Mouse (Mus musculus) erythroblast, embryonic 14.5 days (primary cell): ENCODE results near the gene Rps12-ps3.

Experiments
- GATA1 ChIP-seq: IDR thresholded peaks from 2 replicates; pipeline ENCODE4 v1.6.1; 2012; ENCODE audit warnings: low read length, inconsistent platforms, mixed read lengths
- TAL1 ChIP-seq: IDR thresholded peaks from 3 replicates; pipeline ENCODE4 v1.6.1; 2012; ENCODE audit warnings: low read length, inconsistent platforms, mixed read lengths

DNA sequence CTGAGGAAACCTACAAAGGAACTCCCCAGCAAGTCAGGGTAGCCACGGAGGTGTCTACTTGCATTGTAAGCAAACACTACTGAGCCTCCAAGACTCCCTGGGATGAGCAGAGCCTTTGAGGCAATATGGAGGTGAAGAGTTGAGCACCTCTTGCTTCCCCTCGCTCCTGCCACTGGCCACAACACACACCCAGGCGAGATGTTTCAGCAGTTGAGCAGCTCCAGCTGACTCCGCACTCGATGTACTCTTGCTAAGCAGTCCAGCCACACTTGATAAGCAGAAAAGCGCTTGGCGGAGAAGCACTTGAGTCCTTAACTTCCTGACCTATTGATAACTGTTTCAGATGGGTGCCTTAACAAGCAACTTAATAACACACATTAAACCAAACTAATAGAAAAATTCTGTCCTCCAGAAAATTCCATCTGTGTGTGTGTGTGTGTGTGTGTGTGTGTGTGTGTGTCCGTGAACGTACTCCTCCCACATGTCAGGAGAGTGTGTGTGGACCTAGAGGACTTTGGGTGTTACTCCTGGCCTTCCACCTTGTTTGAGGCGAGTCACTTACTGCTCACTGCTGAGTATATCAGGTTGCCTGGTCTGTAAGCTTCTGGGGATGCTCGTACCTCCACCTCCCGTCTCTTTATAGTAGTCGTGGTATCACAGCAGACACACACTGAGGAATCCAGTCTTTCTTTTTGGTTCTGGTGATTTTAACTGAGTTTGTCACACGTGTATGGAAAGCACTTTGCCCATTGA lies 34.9 kb downstream of the Rps12-ps3 start:
- TF ChIP-seq GATA1 (no peak), TAL1 (no peak)
